Mouse (Mus musculus) B cell, adult 67 days (primary cell): Measurements from ENCODE around the gene Ercc4. TPM values are rescaled to one million over a fixed set of nuclear protein-coding genes. Genes with fewer than 3 reads are reported as not detected.

Experiments
- total RNA-seq, 2 experiments: library from RNA; stranded (reverse); gene quantifications; 4 replicates each; pipeline ENCODE4 v1.2.4; 2023

Gene Ercc4
- total RNA-seq = 10 to 100 TPM; 41.2 to 44.5 TPM

GRCm38 (mm10) chr16:13109156-13109989 is at the start of gene Ercc4:
Gene Ercc4 (plus strand): TSS chr16:13109684.

Other genes starting within 250 kb of the Ercc4 start
- 10 to 100 TPM; 27.6 to 29.3 TPM for gene Mrtfb, start 146.8 kb downstream of the Ercc4 start, total RNA-seq